Mouse (Mus musculus) myocyte (in vitro differentiated cells): Measurements from ENCODE around the gene Cdh1.

Source experiments
- CEBPB ChIP-seq: IDR thresholded peaks from 2 replicates; pipeline ENCODE4 v1.6.1; 2011; ENCODE audit warnings: mild to moderate bottlenecking, moderate library complexity; ENCODE audit not compliant: poor library complexity, insufficient read depth, severe bottlenecking
- E2F4 ChIP-seq: IDR thresholded peaks from one replicate; pipeline ENCODE4 v1.6.1; 2011; ENCODE audit warnings: mild to moderate bottlenecking, control low read depth, moderate library complexity; ENCODE audit not compliant: insufficient read depth
- MAX ChIP-seq: IDR thresholded peaks from one replicate; pipeline ENCODE4 v1.6.1; 2011; ENCODE audit warnings: low read depth, mild to moderate bottlenecking, control low read depth
- MYOD1 ChIP-seq, 3 experiments: IDR thresholded peaks; one replicate each; pipeline ENCODE4 v1.6.1; 2011; ENCODE audit warnings: control low read depth in 2 of 3, low read depth in 2 of 3, mild to moderate bottlenecking in 2 of 3, moderate library complexity in 1 of 3; ENCODE audit not compliant: insufficient read length in 2 of 3, control insufficient read depth in 1 of 3
- POLR2A ChIP-seq: IDR thresholded peaks from one replicate; pipeline ENCODE4 v1.6.1; 2011; ENCODE audit warnings: low read depth, mild to moderate bottlenecking, control low read depth, moderate library complexity; ENCODE audit not compliant: insufficient read length
- POLR2AphosphoS2 ChIP-seq: IDR thresholded peaks from one replicate; pipeline ENCODE4 v1.6.1; 2011; ENCODE audit warnings: low read depth, control low read depth; ENCODE audit not compliant: insufficient read length
- TCF12 ChIP-seq: IDR thresholded peaks from one replicate; pipeline ENCODE4 v1.6.1; 2011; ENCODE audit warnings: mild to moderate bottlenecking, control low read depth; ENCODE audit not compliant: poor library complexity, insufficient read depth, severe bottlenecking
- USF1 ChIP-seq: IDR thresholded peaks from one replicate; pipeline ENCODE4 v1.6.1; 2011; ENCODE audit warnings: low read depth, mild to moderate bottlenecking, control low read depth, moderate library complexity

GRCm38 (mm10) chr8:106569006-106569405 is 34.1 kb upstream of the Cdh1 start:
- TF ChIP-seq POLR2A (no peak), CEBPB (no peak), USF1 (no peak), MAX (no peak), E2F4 (no peak), POLR2AphosphoS2 (no peak), MYOD1 (IDR thresholded peaks at IDR 0.05; ENCODE audit: control insufficient read depth in 1 of 3, insufficient read length in 2 of 3, low read depth in 2 of 3) (no peak), TCF12 (no peak)
